Mouse (Mus musculus): ENCODE results near the gene 2310034G01Rik.

GRCm38 (mm10) chr19:46326756-46327305 is 23.3 kb downstream of the 2310034G01Rik start, which contains the start of gene Psd:
- TF ChIP-seq CTCF (IDR thresholded peaks at IDR 0.05; ENCODE audit: borderline replicate concordance, insufficient read depth, low read length) (no peak), POLR2A (IDR thresholded peaks at IDR 0.05; ENCODE audit: low read depth, low read length) (no peak)
